Mouse (Mus musculus) liver, postnatal 0 days (tissue): ENCODE results near the gene C530008M17Rik.

ENCODE experiments used
- CTCF ChIP-seq: sonication (generic); IDR thresholded peaks from 2 replicates; pipeline ENCODE4 v1.5.1; 2016; ENCODE audit warnings: antibody characterized with exemption, low read depth
- EP300 ChIP-seq: IDR thresholded peaks from 2 replicates; pipeline ENCODE4 v1.6.1; 2016; ENCODE audit warnings: antibody characterized with exemption, low read depth, mild to moderate bottlenecking

DNA sequence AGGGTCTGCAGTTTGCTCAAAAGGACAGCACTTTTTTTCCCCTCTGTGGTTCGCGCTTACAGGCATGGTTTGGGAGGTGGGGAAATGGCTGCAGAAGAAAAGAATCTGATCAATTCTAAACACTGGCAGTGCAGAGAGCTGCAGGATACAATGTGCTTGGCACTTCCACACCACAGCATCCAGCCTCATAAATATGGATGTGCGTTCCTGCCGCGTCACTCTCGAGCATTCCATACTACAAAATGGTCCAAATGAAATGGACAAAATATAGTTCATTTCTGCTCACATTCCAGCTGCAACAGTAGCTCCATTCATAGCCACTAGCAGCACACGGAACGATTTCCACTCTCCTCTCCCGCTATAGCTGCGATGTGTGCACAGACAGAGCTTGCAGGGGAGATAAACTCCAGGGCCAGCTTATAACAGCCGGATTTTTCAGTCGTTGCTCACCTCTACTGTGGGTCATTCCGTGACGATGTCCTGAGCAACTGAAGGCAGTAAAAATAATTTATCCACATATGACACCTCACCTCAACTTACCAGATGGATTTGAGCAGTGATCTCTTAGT, 188.4 kb downstream of the C530008M17Rik start:
- TF ChIP-seq EP300: no peak
- TF ChIP-seq CTCF: no peak
